Mouse (Mus musculus) ES-Bruce4 (cell line): ENCODE results near the gene Sp2. TPM values are rescaled to one million over a fixed set of nuclear protein-coding genes. Genes with fewer than 3 reads are reported as not detected.

Source experiments
- H3K27ac ChIP-seq: 2 replicates; pipeline ENCODE4 v1.5.1; 2012; ENCODE audit warnings: low read length, inconsistent platforms; ENCODE audit not compliant: insufficient read depth
- H3K27me3 ChIP-seq: 2 replicates; pipeline ENCODE4 v1.6.1; 2012; ENCODE audit warnings: mild to moderate bottlenecking, low read length, inconsistent platforms; ENCODE audit not compliant: control insufficient read depth, poor library complexity, insufficient read depth, severe bottlenecking
- H3K36me3 ChIP-seq: 2 replicates; pipeline ENCODE4 v1.6.1; 2012; ENCODE audit warnings: inconsistent platforms, mild to moderate bottlenecking, low read length, moderate library complexity; ENCODE audit not compliant: control insufficient read depth, poor library complexity, insufficient read depth, severe bottlenecking
- H3K4me1 ChIP-seq: one replicate; pipeline ENCODE4 v1.8.1; 2011; ENCODE audit warnings: low read length; ENCODE audit not compliant: control insufficient read depth, insufficient read depth
- H3K4me3 ChIP-seq: 2 replicates; pipeline ENCODE4 v1.5.1; 2011; ENCODE audit warnings: low read depth, mild to moderate bottlenecking, low read length
- H3K9ac ChIP-seq: 2 replicates; pipeline ENCODE4 v1.6.1; 2012; ENCODE audit warnings: low read depth, mild to moderate bottlenecking, inconsistent platforms; ENCODE audit not compliant: poor library complexity, severe bottlenecking
- H3K9me3 ChIP-seq: replicated peaks from 2 replicates; pipeline ENCODE4 v1.6.1; 2012; ENCODE audit warnings: mild to moderate bottlenecking, low read length, inconsistent platforms; ENCODE audit not compliant: control insufficient read depth, poor library complexity, insufficient read depth, severe bottlenecking
- EP300 ChIP-seq: IDR thresholded peaks from 2 replicates; pipeline ENCODE4 v1.6.1; 2011; ENCODE audit warnings: low read depth, low read length; ENCODE audit not compliant: insufficient read depth
- POLR2A ChIP-seq: IDR thresholded peaks from one replicate; pipeline ENCODE4 v1.8.1; 2011; ENCODE audit warnings: low read length; ENCODE audit not compliant: insufficient read depth
- polyA plus RNA-seq: library from polyadenylated mRNA; stranded (reverse); fragments of >200 nt; gene quantifications from 2 replicates; pipeline ENCODE4 v1.2.4, GENCODE M21; 2011; ENCODE audit warnings: low read depth; ENCODE audit not compliant: missing spikeins, insufficient read depth, insufficient read length

Gene Sp2
- polyA plus RNA-seq, 1 experiment = 29.0 TPM

DNA sequence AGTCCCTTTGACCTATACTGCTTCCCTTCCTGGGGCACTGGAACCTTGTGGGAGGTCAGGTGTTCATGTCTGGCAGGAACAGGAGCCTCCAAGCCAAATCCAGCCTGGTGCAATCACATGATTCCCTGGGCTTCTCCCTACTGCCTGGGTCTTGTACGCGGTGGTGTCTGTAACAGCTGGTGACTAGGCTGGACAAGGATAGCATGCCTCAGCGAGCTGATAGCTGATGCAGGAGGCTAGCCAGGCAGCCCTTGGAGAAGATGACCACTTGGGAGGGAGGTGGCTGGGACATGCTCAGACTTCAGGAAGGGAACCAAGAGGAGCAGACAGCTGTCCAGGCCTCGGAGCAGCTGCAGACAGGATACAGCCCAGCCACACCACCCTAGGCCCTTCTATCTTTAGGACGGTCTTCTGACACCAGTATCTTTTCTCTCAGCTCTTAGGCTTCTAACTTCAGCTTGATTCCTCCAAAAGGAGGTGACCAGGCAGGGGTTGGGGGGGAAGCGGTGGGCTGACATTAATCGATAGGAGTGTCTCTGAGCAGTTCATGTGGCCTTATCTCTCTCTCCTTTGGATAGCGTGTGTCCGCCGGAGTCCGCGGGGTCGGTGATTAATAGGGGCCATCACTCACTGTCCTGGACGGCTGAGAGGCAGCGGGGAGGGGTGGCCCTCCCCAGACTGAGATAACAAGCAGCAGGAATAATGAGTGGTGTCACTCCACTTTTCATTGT, 76.2 kb downstream of the Sp2 start:
- peaks cover 3% of the 10 kb centered on the region for H3K4me1 ChIP-seq
- H3K4me3 ChIP-seq = no peak overlapping the region
- peaks cover 41% of the 10 kb centered on the region for H3K36me3 ChIP-seq
- no peak for TF ChIP-seq POLR2A
- TF ChIP-seq EP300 = peak; percentile 6; the same call in 1 of the 2 replicates
- no peaks in the 10 kb centered on the region for H3K9me3 ChIP-seq
- no peaks in the 10 kb centered on the region for H3K27me3 ChIP-seq
- no peak overlapping the region for H3K9ac ChIP-seq
- H3K27ac ChIP-seq = no peak overlapping the region

Other genes starting within 250 kb of the Sp2 start
- gene Snx11, start 205.4 kb downstream of the Sp2 start, polyA plus RNA-seq = 27.3 and 31.1 TPM in 2 replicates
- gene Cbx1, start 193.8 kb downstream of the Sp2 start, polyA plus RNA-seq = 201 and 202 TPM in 2 replicates
- 181 and 194 TPM in 2 replicates for gene Nfe2l1, start 153.0 kb downstream of the Sp2 start, polyA plus RNA-seq
- 23.9 and 26.2 TPM in 2 replicates for gene Copz2, start 133.1 kb downstream of the Sp2 start, polyA plus RNA-seq
- 93.3 and 109 TPM in 2 replicates for gene Cdk5rap3, start 66.5 kb downstream of the Sp2 start, polyA plus RNA-seq
- gene Prr15l, start 54.9 kb downstream of the Sp2 start, polyA plus RNA-seq = 10.9 and 11.1 TPM in 2 replicates
- 23.6 and 24.1 TPM in 2 replicates for gene Pnpo, start 39.0 kb downstream of the Sp2 start, polyA plus RNA-seq
- gene Sp6, start 30.4 kb upstream of the Sp2 start, polyA plus RNA-seq = 12.4 and 13.5 TPM in 2 replicates
- 6.8 and 7.4 TPM in 2 replicates for gene Scrn2, start 47.0 kb upstream of the Sp2 start, polyA plus RNA-seq
- gene Lrrc46, start 58.4 kb upstream of the Sp2 start, polyA plus RNA-seq = 1.5 and 2.4 TPM in 2 replicates
- gene Mrpl10, start 58.6 kb upstream of the Sp2 start, polyA plus RNA-seq = 62.6 and 67.1 TPM in 2 replicates
- 8.3 and 9.1 TPM in 2 replicates for gene Osbpl7, start 67.7 kb upstream of the Sp2 start, polyA plus RNA-seq
- gene Tbx21, start 132.4 kb upstream of the Sp2 start, polyA plus RNA-seq = 0.24 TPM in 1 of 2 replicates, not detected in the other
- 5.4 and 6.1 TPM in 2 replicates for gene Tbkbp1, start 168.5 kb upstream of the Sp2 start, polyA plus RNA-seq
- 316 and 345 TPM in 2 replicates for gene Kpnb1, start 204.9 kb upstream of the Sp2 start, polyA plus RNA-seq